Mouse (Mus musculus) midbrain, embryonic 13.5 days (tissue): ENCODE data around the gene Trub1. TPM values are rescaled to one million over a fixed set of nuclear protein-coding genes. Genes with fewer than 3 reads are reported as not detected.

Source experiments
- ATAC-seq: fragments of 200-750 bp; cut with Nextera tagmentation; 2 replicates; pipeline ENCODE4 v1.8.0; 2017; ENCODE audit warnings: mild to moderate bottlenecking, moderate TSS enrichment, moderate library complexity
- H3K27ac ChIP-seq: fragments of 300-500 bp; sonication (generic); 2 replicates; pipeline ENCODE4 v1.5.1; 2015; ENCODE audit warnings: inconsistent platforms, mild to moderate bottlenecking, moderate library complexity
- H3K27me3 ChIP-seq: fragments of 300-500 bp; sonication (generic); 2 replicates; pipeline ENCODE4 v1.6.1; 2015; ENCODE audit warnings: mild to moderate bottlenecking, inconsistent platforms
- H3K36me3 ChIP-seq: fragments of 300-500 bp; sonication (generic); 2 replicates; pipeline ENCODE4 v1.6.1; 2015; ENCODE audit warnings: mild to moderate bottlenecking, inconsistent platforms
- H3K4me1 ChIP-seq: fragments of 300-500 bp; sonication (generic); replicated peaks from 2 replicates; pipeline ENCODE4 v1.6.1; 2015; ENCODE audit warnings: inconsistent platforms
- H3K4me2 ChIP-seq: fragments of 300-500 bp; sonication (generic); replicated peaks from 2 replicates; pipeline ENCODE4 v1.6.1; 2015; ENCODE audit warnings: moderate library complexity, mild to moderate bottlenecking, inconsistent platforms
- H3K4me3 ChIP-seq: fragments of 300-500 bp; sonication (generic); replicated peaks from 2 replicates; pipeline ENCODE4 v1.5.1; 2015; ENCODE audit warnings: mild to moderate bottlenecking, inconsistent platforms
- H3K9ac ChIP-seq: fragments of 300-500 bp; sonication (generic); replicated peaks from 2 replicates; pipeline ENCODE4 v1.6.1; 2015; ENCODE audit warnings: mild to moderate bottlenecking, inconsistent platforms
- H3K9me3 ChIP-seq: fragments of 300-500 bp; sonication (generic); 2 replicates; pipeline ENCODE4 v1.6.1; 2016; ENCODE audit warnings: mild to moderate bottlenecking, inconsistent platforms
- WGBS: fragments of 180-500 bp; shearing (Covaris S2); methylation state at CpG from one replicate; pipeline ENCODE4 v1.1.7; 2015; 5-methylcytosine and 5-hydroxymethylcytosine counted together
- polyA plus RNA-seq: library from polyadenylated mRNA; unstranded; fragments of >200 nt; fragmentation: Nextera tagmentation; extraction: Ambion mirVana; gene quantifications from 2 replicates; pipeline ENCODE4 v1.2.1, GENCODE M21; 2015

Gene Trub1
- polyA plus RNA-seq, 1 experiment from 2014 or later = 15.1 TPM

DNA sequence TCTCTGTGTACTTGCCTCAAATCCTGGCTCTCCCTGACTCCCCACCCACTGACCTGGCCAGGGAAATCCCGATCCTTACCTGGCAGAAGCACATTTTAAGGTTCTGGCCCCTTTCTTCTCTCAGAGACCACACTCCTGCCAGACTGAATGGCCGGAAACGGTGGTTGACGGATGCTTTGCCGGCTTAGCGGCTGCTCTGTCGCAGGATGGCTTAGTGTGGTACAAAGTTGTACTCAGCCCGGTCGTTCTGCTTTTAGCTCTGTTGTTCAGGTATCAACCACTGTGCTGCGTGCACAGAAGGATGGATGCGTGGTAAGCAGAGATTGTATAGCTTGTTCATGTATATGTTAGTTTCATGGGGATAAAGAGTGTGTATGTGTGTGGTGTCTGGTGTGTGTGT lies 25.3 kb downstream of the Trub1 start:
- H3K36me3 ChIP-seq = no peaks in the 10 kb centered on the region
- no peak overlapping the region for H3K9ac ChIP-seq
- H3K4me2 ChIP-seq = no peak overlapping the region
- WGBS = 79% methylated on average over 11 of the region's 11 CpGs
- H3K27ac ChIP-seq = no peak overlapping the region
- no peaks in the 10 kb centered on the region for H3K27me3 ChIP-seq
- no peak for ATAC-seq
- H3K9me3 ChIP-seq = no peaks in the 10 kb centered on the region
- no peak overlapping the region for H3K4me3 ChIP-seq
- peaks cover 49% of the 10 kb centered on the region for H3K4me1 ChIP-seq

GRCm38 (mm10) chr19:57479886-57480655 lies 27.4 kb downstream of the Trub1 start:
- no peak for ATAC-seq
- no peak overlapping the region for H3K4me3 ChIP-seq
- 0 out of 2 replicates have a peak, but pooled peaks cover 3% of the 10 kb centered on the region for H3K36me3 ChIP-seq
- H3K4me2 ChIP-seq = no peak overlapping the region
- 76% methylated on average over 8 of the region's 8 CpGs for WGBS
- H3K9me3 ChIP-seq = no peaks in the 10 kb centered on the region
- H3K9ac ChIP-seq = no peak overlapping the region
- no peaks in the 10 kb centered on the region for H3K27me3 ChIP-seq
- H3K4me1 ChIP-seq = peaks cover 35% of the 10 kb centered on the region
- H3K27ac ChIP-seq = peak overlapping the region; percentile 74; the same call in 1 of the 2 replicates

- no peak overlapping the region for H3K4me3 ChIP-seq
- peak; percentile 41; the same call in 1 of the 2 replicates for ATAC-seq
- H3K27ac ChIP-seq = no peak overlapping the region
- 91% methylated on average over 6 of the region's 6 CpGs for WGBS
- H3K4me2 ChIP-seq = no peak overlapping the region
- no peaks in the 10 kb centered on the region for H3K27me3 ChIP-seq
- H3K36me3 ChIP-seq = 0 out of 2 replicates have a peak, but pooled peaks cover 3% of the 10 kb centered on the region
- H3K4me1 ChIP-seq = peaks cover 35% of the 10 kb centered on the region
- no peaks in the 10 kb centered on the region for H3K9me3 ChIP-seq
- H3K9ac ChIP-seq = no peak overlapping the region
Measured at GRCm38 (mm10) chr19:57481743-57482259, 29.1 kb downstream of the Trub1 start.

GRCm38 (mm10) chr19:57482815-57483214 lies 30.1 kb downstream of the Trub1 start:
- Histone ChIP-seq H3K4me2 (no peak overlapping the region), H3K9me3 (no peaks in the 10 kb centered on the region), H3K4me1 (peaks cover 25% of the 10 kb centered on the region; the same call in 1 of the 2 replicates), H3K9ac (no peak overlapping the region), H3K4me3 (no peak overlapping the region), H3K27me3 (no peaks in the 10 kb centered on the region), H3K36me3 (0 out of 2 replicates have a peak, but pooled peaks cover 3% of the 10 kb centered on the region), H3K27ac (no peak overlapping the region)
- ATAC-seq = 0 out of 2 replicates have a peak, but pooled peaks have one; percentile 6
- 82% methylated on average over 8 of the region's 8 CpGs for WGBS

DNA sequence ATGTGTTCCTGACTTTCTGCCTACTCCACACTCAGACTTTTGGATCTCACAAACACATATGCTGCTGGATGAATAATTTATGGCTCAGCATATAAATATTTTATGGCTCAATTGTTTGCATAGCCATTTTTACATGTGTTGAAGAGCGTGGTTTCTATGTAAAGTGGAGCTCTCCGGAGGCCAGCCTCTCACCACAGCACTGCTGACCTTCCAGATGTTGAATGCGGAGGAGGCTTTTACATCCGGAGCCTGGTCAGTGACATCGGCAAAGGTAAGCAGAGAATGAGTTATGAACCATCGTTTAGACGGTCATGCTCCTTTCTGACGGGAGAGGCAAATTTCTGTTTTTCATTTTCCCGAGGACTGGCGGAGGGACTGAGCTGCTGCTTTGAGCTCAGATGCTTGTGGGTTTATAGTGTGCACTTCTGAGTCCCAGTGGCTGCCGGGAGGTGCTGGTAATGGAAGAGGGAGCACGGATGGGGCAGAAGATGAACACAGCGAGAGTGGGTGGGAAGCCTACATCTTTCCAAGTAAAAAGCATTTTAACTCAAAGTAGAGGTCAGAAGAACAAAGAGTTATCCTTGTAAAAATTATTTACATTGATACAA lies 34.4 kb downstream of the Trub1 start:
- H3K36me3 ChIP-seq = 0 out of 2 replicates have a peak, but pooled peaks cover 3% of the 10 kb centered on the region
- peaks cover 14% of the 10 kb centered on the region for H3K4me1 ChIP-seq
- ATAC-seq = peak; percentile 40; the same call in 1 of the 2 replicates
- H3K9ac ChIP-seq = 0 out of 2 replicates have a peak overlapping the region, but pooled peaks have one; percentile 32
- H3K27ac ChIP-seq = peak overlapping the region; percentile 76
- no peaks in the 10 kb centered on the region for H3K9me3 ChIP-seq
- no peaks in the 10 kb centered on the region for H3K27me3 ChIP-seq
- no peak overlapping the region for H3K4me3 ChIP-seq
- 67% methylated on average over 13 of the region's 13 CpGs for WGBS
- H3K4me2 ChIP-seq = peak overlapping the region; percentile 25; the same call in 1 of the 2 replicates

DNA sequence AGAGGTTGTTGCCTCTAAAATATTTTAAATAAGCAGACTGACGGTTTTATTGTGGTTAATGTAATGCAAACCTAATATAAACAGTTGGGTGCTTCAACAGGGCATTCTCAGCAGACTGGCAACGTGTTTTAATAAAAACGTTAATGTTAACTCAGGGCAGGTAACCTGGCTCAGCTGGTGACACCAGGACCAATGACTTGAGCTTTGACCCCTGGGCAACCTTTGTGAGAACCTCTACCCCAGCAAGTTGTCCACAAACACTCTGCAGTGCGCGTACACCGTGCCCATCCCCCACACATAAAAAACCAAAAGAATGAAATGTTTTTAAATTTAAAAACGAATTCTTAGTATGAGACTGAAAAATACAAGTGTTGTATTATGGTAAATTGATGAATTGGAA lies 36.8 kb downstream of the Trub1 start:
- WGBS = 91% methylated on average over 7 of the region's 7 CpGs
- Histone ChIP-seq H3K9me3 (no peaks in the 10 kb centered on the region), H3K27me3 (no peaks in the 10 kb centered on the region), H3K27ac (no peak overlapping the region), H3K4me3 (no peak overlapping the region), H3K36me3 (0 out of 2 replicates have a peak, but pooled peaks cover 3% of the 10 kb centered on the region), H3K4me1 (peaks cover 14% of the 10 kb centered on the region), H3K4me2 (no peak overlapping the region), H3K9ac (no peak overlapping the region)
- no peak for ATAC-seq

- no peaks in the 10 kb centered on the region for H3K36me3 ChIP-seq
- 30% methylated on average over 8 of the region's 8 CpGs for WGBS
- H3K9ac ChIP-seq = 0 out of 2 replicates have a peak overlapping the region, but pooled peaks have one; percentile 1
- no peak overlapping the region for H3K4me3 ChIP-seq
- H3K27me3 ChIP-seq = no peaks in the 10 kb centered on the region
- no peaks in the 10 kb centered on the region for H3K9me3 ChIP-seq
- H3K4me1 ChIP-seq = peaks cover 14% of the 10 kb centered on the region
- H3K27ac ChIP-seq = peak overlapping the region; percentile 22; the same call in 1 of the 2 replicates
- no peak overlapping the region for H3K4me2 ChIP-seq
- ATAC-seq = peak; percentile 66
Measured at GRCm38 (mm10) chr19:57491030-57491429, 38.3 kb downstream of the Trub1 start.

DNA sequence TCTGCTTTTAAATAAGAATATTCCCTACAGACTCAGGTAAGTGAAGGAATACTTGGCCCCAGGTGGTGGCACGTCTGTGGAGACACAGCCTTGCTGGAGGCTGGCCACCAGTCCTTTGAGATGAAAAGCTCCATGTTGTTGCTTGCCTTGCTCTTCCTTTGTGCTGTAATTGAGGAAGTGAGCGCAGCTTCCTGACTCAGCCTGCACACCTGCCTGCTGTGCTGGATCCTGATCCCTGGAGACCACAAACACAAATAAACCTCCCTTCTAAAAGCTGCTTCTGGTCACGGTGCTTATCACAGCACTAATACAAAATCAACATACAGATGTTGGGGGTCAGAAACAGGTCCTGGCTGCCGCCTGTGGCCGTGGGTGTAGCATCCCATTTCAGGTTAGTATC lies 41.3 kb downstream of the Trub1 start:
- Histone ChIP-seq H3K4me2 (no peak overlapping the region), H3K9ac (no peak overlapping the region), H3K36me3 (no peaks in the 10 kb centered on the region), H3K4me3 (no peak overlapping the region), H3K9me3 (no peaks in the 10 kb centered on the region), H3K27ac (no peak overlapping the region), H3K4me1 (peaks cover 7% of the 10 kb centered on the region), H3K27me3 (no peaks in the 10 kb centered on the region)
- no peak for ATAC-seq
- WGBS = 84% methylated on average over 5 of the region's 5 CpGs

- H3K4me1 ChIP-seq = 0 out of 2 replicates have a peak, but pooled peaks cover 1% of the 10 kb centered on the region
- no peak for ATAC-seq
- WGBS = 81% methylated on average over 10 of the region's 10 CpGs
Measured at GRCm38 (mm10) chr19:57498110-57498743, 45.5 kb downstream of the Trub1 start.

GRCm38 (mm10) chr19:57498884-57499410 lies 46.2 kb downstream of the Trub1 start:
- no peak overlapping the region for H3K27ac ChIP-seq
- H3K9ac ChIP-seq = no peak overlapping the region
- H3K36me3 ChIP-seq = no peaks in the 10 kb centered on the region
- H3K4me2 ChIP-seq = no peak overlapping the region
- no peak overlapping the region for H3K4me3 ChIP-seq
- WGBS = 75% methylated on average over 6 of the region's 6 CpGs
- H3K4me1 ChIP-seq = 0 out of 2 replicates have a peak, but pooled peaks cover 5% of the 10 kb centered on the region
- ATAC-seq = no peak
- H3K9me3 ChIP-seq = no peaks in the 10 kb centered on the region
- no peaks in the 10 kb centered on the region for H3K27me3 ChIP-seq

More at GRCm38 (mm10) chr19:57498110-57498743, 45.5 kb downstream of the Trub1 start:
- Histone ChIP-seq H3K9me3 (no peaks in the 10 kb centered on the region), H3K4me3 (no peak overlapping the region), H3K9ac (no peak overlapping the region), H3K27me3 (no peaks in the 10 kb centered on the region), H3K36me3 (no peaks in the 10 kb centered on the region), H3K27ac (no peak overlapping the region), H3K4me2 (no peak overlapping the region)

DNA sequence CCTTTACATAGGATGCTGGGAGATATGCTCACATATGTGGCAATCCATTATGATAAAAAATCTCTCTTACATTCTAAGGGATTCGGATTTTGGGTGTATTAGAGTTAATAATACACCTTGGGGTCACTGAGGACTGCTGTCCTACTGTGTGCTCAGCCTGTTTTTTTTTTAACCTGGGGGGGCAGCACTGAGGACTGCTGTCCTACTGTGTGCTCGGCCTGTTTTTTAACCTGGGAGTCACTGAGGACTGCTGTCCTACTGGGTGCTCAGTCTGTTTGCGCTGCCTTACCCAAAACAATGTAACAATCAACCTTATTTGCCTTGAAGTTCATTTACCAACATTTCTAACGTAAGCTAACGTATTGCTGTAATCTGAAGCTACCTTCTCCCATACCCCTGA lies 47.5 kb downstream of the Trub1 start:
- Histone ChIP-seq H3K27ac (no peak overlapping the region), H3K4me2 (no peak overlapping the region), H3K4me1 (peaks cover 8% of the 10 kb centered on the region), H3K4me3 (no peak overlapping the region), H3K9ac (no peak overlapping the region), H3K27me3 (no peaks in the 10 kb centered on the region), H3K9me3 (no peaks in the 10 kb centered on the region), H3K36me3 (no peaks in the 10 kb centered on the region)
- ATAC-seq = no peak
- WGBS = 95% methylated on average over 5 of the region's 5 CpGs
